Mouse (Mus musculus): ENCODE results near the gene Creb5. TPM values are rescaled to one million over a fixed set of nuclear protein-coding genes. Genes with fewer than 3 reads are reported as not detected.

The Creb5 gene
- polyA plus RNA-seq, 1 experiment, result 0.02 TPM

DNA sequence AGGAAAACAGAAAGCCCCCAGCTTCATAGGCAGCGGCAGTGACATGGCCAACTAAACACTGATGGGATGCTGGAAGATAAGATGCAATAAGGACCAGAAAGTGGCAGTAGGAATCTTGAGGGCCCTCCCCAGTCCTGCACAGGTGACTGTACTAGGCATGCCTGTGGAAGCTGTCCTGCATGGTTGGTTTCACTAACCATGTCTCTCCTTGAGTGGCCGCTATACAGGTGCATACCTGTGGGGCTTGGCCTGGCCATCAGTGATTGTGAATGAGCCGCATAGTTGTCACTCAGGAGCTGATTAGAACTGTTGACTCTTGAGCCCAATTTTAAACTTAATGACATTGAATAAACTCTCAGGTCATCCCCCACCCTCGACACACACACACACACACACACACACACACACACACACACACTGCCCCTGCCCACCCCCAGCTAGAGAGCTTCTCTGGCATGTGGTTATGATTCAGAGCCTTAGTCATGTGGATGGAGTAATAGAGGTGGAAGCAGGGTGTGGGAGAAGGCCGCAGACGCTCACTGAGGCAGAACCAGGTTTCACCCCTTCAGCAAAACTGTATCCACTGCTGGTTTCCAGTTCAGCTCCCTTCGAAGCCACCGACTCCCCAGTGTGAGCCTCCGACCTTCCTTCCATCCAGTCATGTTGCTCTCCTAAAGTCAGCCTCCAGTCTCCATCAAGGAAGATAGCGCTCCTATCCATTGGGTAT is 419.7 kb downstream of the Creb5 start:
- Histone ChIP-seq H3K4me1 (ENCODE audit: control insufficient read depth) (no peaks in the 10 kb centered on the region), H3K4me3 (replicated peaks) (no peak overlapping the region), H3K36me3 (ENCODE audit: control insufficient read depth) (no peaks in the 10 kb centered on the region), H3K9me3 (ENCODE audit: control insufficient read depth, low read length) (no peaks in the 10 kb centered on the region), H3K27me3 (ENCODE audit: control insufficient read depth) (no peaks in the 10 kb centered on the region)
- TF ChIP-seq TAL1 (IDR thresholded peaks at IDR 0.05; ENCODE audit: low read length), result no peak
- no peak for TF ChIP-seq GATA1 (IDR thresholded peaks at IDR 0.05; ENCODE audit: low read length)

DNA sequence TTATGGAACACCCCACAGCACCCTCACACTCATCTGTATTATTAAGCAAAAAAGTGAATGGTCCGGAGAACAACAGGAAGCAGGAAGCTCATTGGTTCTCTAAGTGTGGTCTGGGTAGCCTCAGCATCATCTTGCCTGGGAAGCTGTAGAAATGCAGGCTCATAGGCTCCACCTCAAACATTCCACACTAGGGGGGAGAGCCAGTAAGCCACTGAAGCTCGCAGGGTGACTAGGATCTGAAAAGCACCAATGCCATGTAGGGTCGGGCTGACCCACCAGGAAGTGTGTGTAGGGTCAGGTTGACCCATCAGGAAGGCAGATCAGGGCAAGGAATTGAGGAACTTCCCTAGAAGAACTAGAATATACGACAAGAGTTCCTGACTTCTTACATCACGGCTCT is 420.7 kb downstream of the Creb5 start:
- TF ChIP-seq TAL1 (IDR thresholded peaks at IDR 0.05; ENCODE audit: low read length) (no peak), GATA1 (IDR thresholded peaks at IDR 0.05; ENCODE audit: low read length) (no peak)
- no peak overlapping the region for H3K4me3 ChIP-seq (replicated peaks)
- H3K4me1 ChIP-seq (ENCODE audit: control insufficient read depth), result no peaks in the 10 kb centered on the region

DNA sequence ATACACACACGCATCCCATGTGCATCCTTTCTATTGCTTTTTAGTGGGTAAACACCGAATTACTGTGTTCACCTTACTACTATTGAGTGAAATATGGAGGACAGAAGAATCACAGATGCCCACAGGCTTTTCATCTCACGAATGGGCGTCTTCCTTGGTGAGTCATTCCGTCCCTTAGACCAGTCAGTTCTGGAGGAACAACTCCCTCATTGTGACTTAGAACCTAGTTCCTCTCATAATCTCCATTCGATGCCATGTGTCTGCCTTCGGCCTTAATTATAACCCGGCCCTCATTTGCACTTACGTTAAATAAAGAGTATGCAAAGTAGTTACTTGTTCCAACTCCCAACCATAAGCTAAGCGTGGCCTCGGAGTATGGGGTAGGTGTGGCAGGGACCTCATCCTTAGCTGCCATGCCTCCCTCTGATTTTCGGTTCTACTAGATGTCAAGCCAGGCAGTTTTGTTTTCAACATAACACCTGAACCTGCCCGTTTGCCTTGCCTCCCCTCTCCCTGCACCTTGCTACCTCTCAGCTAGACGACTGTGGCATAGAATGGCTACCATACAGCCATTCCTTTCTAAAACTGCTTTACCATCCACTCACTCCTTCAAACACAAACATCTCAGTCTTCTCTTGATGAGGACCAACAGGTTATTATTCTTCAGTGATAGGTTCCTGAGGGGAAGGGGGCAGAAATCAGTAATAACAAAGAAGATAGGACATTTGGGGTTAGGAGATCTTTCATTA is 422.8 kb downstream of the Creb5 start:
- Histone ChIP-seq H3K4me1 (ENCODE audit: control insufficient read depth) (no peaks in the 10 kb centered on the region), H3K9me3 (ENCODE audit: control insufficient read depth, low read length) (no peaks in the 10 kb centered on the region), H3K36me3 (ENCODE audit: control insufficient read depth) (no peaks in the 10 kb centered on the region), H3K27me3 (ENCODE audit: control insufficient read depth) (no peaks in the 10 kb centered on the region), H3K4me3 (replicated peaks) (no peak overlapping the region)
- TF ChIP-seq TAL1 (IDR thresholded peaks at IDR 0.05; ENCODE audit: low read length) (no peak), GATA1 (IDR thresholded peaks at IDR 0.05; ENCODE audit: low read length) (no peak)

More for the DNA sequence above, 420.7 kb downstream of the Creb5 start:
- H3K27me3 ChIP-seq (ENCODE audit: control insufficient read depth), result no peaks in the 10 kb centered on the region
- no peaks in the 10 kb centered on the region for H3K36me3 ChIP-seq (ENCODE audit: control insufficient read depth)
- no peaks in the 10 kb centered on the region for H3K9me3 ChIP-seq (ENCODE audit: control insufficient read depth, low read length)

DNA sequence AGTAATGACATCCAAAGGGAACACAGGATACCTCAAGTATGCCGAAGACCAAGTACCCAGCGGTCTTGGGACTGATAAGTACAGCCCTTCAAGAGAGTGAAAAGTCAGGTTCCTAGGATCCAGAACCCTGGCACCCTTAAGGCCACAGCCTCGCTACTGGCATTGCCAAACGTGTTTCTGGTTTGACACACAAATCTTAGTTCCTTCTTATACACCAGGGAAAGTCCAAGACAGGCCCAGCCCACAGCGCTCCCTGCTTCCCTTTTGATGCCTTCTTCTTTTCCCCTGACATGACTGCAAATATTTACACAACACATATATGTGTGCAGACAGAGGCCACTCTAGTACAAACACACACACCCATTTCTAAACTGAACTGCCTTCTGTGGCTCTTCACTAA is 423.5 kb downstream of the Creb5 start:
- H3K4me1 ChIP-seq (ENCODE audit: control insufficient read depth), result no peaks in the 10 kb centered on the region
- H3K9me3 ChIP-seq (ENCODE audit: control insufficient read depth, low read length), result no peaks in the 10 kb centered on the region
- no peaks in the 10 kb centered on the region for H3K36me3 ChIP-seq (ENCODE audit: control insufficient read depth)
- H3K27me3 ChIP-seq (ENCODE audit: control insufficient read depth), result no peaks in the 10 kb centered on the region
- TF ChIP-seq GATA1 (IDR thresholded peaks at IDR 0.05; ENCODE audit: low read length), result no peak
- no peak for TF ChIP-seq TAL1 (IDR thresholded peaks at IDR 0.05; ENCODE audit: low read length)
- no peak overlapping the region for H3K4me3 ChIP-seq (replicated peaks)

DNA sequence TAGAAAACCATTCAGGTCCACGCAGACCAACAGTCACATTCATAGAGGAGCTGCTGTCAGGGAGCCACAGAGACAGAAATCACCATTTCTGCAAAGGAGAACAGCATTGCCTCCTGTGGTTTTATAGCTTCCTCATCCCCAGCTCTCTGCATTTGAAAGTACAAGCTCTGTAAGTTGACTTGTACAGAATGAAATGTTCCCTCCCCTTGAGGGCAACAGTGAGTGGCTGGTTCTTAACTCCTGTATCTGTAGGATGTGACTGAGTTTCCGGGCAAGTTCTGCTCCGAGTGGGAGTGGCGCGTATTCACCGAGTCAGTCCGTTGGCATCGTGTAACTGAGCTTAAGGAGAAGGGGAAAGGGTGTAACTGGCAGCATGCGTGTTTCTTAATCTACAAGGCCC is 426.1 kb downstream of the Creb5 start:
- no peaks in the 10 kb centered on the region for H3K9me3 ChIP-seq (ENCODE audit: control insufficient read depth, low read length)
- no peaks in the 10 kb centered on the region for H3K4me1 ChIP-seq (ENCODE audit: control insufficient read depth)
- no peaks in the 10 kb centered on the region for H3K36me3 ChIP-seq (ENCODE audit: control insufficient read depth)
- TF ChIP-seq GATA1 (IDR thresholded peaks at IDR 0.05; ENCODE audit: low read length), result no peak
- TF ChIP-seq TAL1 (IDR thresholded peaks at IDR 0.05; ENCODE audit: low read length), result no peak
- H3K4me3 ChIP-seq (replicated peaks), result no peak overlapping the region
- no peaks in the 10 kb centered on the region for H3K27me3 ChIP-seq (ENCODE audit: control insufficient read depth)

DNA sequence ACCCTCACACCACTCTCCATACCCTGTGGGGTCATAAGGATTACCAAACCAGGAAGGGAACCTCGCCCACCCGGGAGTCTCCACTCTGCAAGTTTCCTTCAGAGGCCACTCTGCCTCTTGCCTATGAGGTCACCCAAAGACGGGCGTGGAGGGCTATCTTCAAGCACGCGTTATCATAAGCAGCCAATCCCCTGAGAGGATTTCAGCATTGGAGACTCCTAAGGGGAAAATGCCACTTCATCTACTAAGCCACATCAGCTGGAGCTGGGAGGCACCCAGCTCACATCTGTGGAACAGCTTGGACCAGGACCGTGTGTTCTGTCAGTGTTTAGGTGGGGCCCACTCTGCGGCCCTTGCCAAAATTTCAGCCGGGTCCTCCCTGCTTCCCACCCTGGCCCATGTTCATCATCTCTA is 427.8 kb downstream of the Creb5 start:
- Histone ChIP-seq H3K4me1 (ENCODE audit: control insufficient read depth) (no peaks in the 10 kb centered on the region), H3K36me3 (ENCODE audit: control insufficient read depth) (no peaks in the 10 kb centered on the region), H3K27me3 (ENCODE audit: control insufficient read depth) (no peaks in the 10 kb centered on the region), H3K4me3 (replicated peaks) (no peak overlapping the region), H3K9me3 (ENCODE audit: control insufficient read depth, low read length) (no peaks in the 10 kb centered on the region)
- TF ChIP-seq GATA1 (IDR thresholded peaks at IDR 0.05; ENCODE audit: low read length), result no peak

DNA sequence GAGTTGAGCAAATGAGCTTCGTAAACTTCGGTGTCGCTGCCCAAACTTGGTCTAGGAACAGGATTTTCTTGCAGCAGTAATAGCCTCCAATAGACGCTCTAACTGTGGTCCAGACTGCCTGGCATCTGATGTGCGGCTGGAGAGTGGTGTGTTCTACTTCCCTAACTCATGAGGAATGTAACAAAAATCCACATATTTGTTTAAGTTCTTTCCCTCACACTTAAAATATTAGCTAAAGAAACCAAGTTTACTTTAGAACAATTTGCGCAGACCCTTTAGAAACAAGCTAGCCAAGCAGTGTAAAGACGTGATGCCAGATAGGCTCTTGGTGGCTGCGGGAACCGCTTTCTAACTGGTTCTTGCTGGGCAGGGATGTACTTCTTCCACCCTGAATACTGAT is 428.9 kb downstream of the Creb5 start:
- H3K4me1 ChIP-seq (ENCODE audit: control insufficient read depth), result no peaks in the 10 kb centered on the region
- TF ChIP-seq TAL1 (IDR thresholded peaks at IDR 0.05; ENCODE audit: low read length) (no peak), GATA1 (IDR thresholded peaks at IDR 0.05; ENCODE audit: low read length) (no peak)
- H3K4me3 ChIP-seq (replicated peaks), result no peak overlapping the region
- no peaks in the 10 kb centered on the region for H3K27me3 ChIP-seq (ENCODE audit: control insufficient read depth)
- H3K36me3 ChIP-seq (ENCODE audit: control insufficient read depth), result no peaks in the 10 kb centered on the region
- no peaks in the 10 kb centered on the region for H3K9me3 ChIP-seq (ENCODE audit: control insufficient read depth, low read length)

DNA sequence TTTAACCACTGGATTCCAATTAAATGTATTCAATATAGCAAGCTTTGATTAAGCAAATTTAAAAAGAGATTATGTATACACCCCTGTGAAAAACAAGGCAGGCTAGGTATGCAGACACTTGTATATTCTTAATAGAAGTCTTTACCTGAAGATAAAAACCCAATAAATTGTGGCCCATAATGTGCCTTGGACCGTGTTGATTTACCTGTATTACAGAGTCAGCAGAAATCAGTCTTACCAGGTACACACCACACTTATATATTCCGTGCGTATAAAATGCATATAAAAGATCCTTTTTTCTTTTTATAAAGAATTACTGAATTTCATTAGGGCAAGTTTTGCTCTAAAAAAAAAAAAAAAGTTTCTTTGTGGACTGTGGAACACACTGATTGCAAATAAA is 432.9 kb downstream of the Creb5 start:
- Histone ChIP-seq H3K27me3 (ENCODE audit: control insufficient read depth) (no peaks in the 10 kb centered on the region), H3K36me3 (ENCODE audit: control insufficient read depth) (no peaks in the 10 kb centered on the region), H3K9me3 (ENCODE audit: control insufficient read depth, low read length) (no peaks in the 10 kb centered on the region), H3K4me1 (ENCODE audit: control insufficient read depth) (no peaks in the 10 kb centered on the region), H3K4me3 (replicated peaks) (no peak overlapping the region)
- TF ChIP-seq TAL1 (IDR thresholded peaks at IDR 0.05; ENCODE audit: low read length), result no peak
- no peak for TF ChIP-seq GATA1 (IDR thresholded peaks at IDR 0.05; ENCODE audit: low read length)

DNA sequence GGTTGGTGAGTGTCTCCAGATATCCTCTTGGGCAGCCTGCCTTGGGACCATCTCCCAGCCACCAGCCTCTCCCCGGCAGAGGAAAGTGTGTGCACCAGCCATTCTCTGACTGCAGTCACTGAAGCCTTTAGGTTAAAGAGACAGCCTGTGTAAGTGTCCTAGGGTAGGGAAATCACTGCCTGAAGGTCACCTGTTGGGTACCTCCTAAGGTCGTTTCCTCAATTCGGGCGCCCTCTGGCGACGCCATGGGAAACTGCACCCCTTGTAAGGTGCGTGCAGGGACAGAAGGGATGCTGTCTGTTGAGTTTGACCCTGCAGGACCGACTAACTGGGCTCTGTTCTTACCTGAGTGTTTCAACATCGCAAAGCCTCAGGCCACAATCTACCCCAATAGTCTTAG is 434.5 kb downstream of the Creb5 start:
- Histone ChIP-seq H3K4me1 (ENCODE audit: control insufficient read depth) (no peaks in the 10 kb centered on the region), H3K9me3 (ENCODE audit: control insufficient read depth, low read length) (no peaks in the 10 kb centered on the region), H3K4me3 (replicated peaks) (no peak overlapping the region), H3K27me3 (ENCODE audit: control insufficient read depth) (no peaks in the 10 kb centered on the region), H3K36me3 (ENCODE audit: control insufficient read depth) (no peaks in the 10 kb centered on the region)
- no peak for TF ChIP-seq GATA1 (IDR thresholded peaks at IDR 0.05; ENCODE audit: low read length)
- TF ChIP-seq TAL1 (IDR thresholded peaks at IDR 0.05; ENCODE audit: low read length), result no peak

Data from erythroblast, embryonic 14.5 days (primary cell).